Mouse (Mus musculus) MEL (cell line): ENCODE data around the gene Afm. TPM values are rescaled to one million over a fixed set of nuclear protein-coding genes. Genes with fewer than 3 reads are reported as not detected.

Experiments
- DNase-seq: peaks from one replicate; pipeline ENCODE4 v3.0.0; 2011; ENCODE audit warnings: low read depth, low spot score
- H3K27ac ChIP-seq: 2 replicates; pipeline ENCODE4 v1.5.1; 2012; ENCODE audit warnings: low read depth, mild to moderate bottlenecking, control low read depth, low read length, moderate library complexity; ENCODE audit not compliant: control insufficient read depth
- H3K27me3 ChIP-seq, 2 experiments: fragments of 150-350 bp in 1 of 2; sonication (generic) in 1 of 2; 2 replicates each; pipeline ENCODE4 v1.6.1; 2012; ENCODE audit warnings: low read length in 2 of 2, mild to moderate bottlenecking in 2 of 2, improper control_type of control experiment in 1 of 2, moderate library complexity in 1 of 2; ENCODE audit not compliant: insufficient read depth in 2 of 2, control insufficient read depth in 1 of 2
- H3K36me3 ChIP-seq, 2 experiments: 2 replicates each; pipeline ENCODE4 v1.6.1; 2012 to 2014; ENCODE audit warnings: low read length in 2 of 2, improper control_type of control experiment in 1 of 2, inconsistent platforms in 1 of 2, mild to moderate bottlenecking in 1 of 2; ENCODE audit not compliant: insufficient read depth in 2 of 2, control insufficient read depth in 1 of 2
- H3K4me1 ChIP-seq, 2 experiments: fragments of 150-350 bp in 1 of 2; sonication (generic) in 1 of 2; 2 replicates each; pipeline ENCODE4 v1.6.1; 2012; ENCODE audit warnings: low read length in 2 of 2, improper control_type of control experiment in 1 of 2, mild to moderate bottlenecking in 1 of 2; ENCODE audit not compliant: insufficient read depth in 2 of 2, control insufficient read depth in 1 of 2
- H3K4me3 ChIP-seq, 2 experiments: fragments of 150-350 bp in 1 of 2; sonication (generic) in 1 of 2; 2 replicates each; pipeline ENCODE4 v1.5.1; 2012; ENCODE audit warnings: low read depth in 2 of 2, low read length in 2 of 2, mild to moderate bottlenecking in 2 of 2, moderate library complexity in 2 of 2, control low read depth in 1 of 2, improper control_type of control experiment in 1 of 2; ENCODE audit not compliant: control insufficient read depth in 1 of 2, insufficient read depth in 1 of 2
- H3K79me2 ChIP-seq: 2 replicates; pipeline ENCODE4 v1.6.1; 2012; ENCODE audit warnings: mild to moderate bottlenecking, low read length, moderate library complexity; ENCODE audit not compliant: control insufficient read depth, poor library complexity, insufficient read depth
- H3K9ac ChIP-seq: 2 replicates; pipeline ENCODE4 v1.6.1; 2012; ENCODE audit warnings: low read depth, mild to moderate bottlenecking, control low read depth, low read length, moderate library complexity; ENCODE audit not compliant: control insufficient read depth, poor library complexity, severe bottlenecking
- H3K9me3 ChIP-seq: fragments of 150-350 bp; sonication (generic); replicated peaks from 2 replicates; pipeline ENCODE4 v1.6.1; 2012; ENCODE audit warnings: mild to moderate bottlenecking, low read length, improper control_type of control experiment, moderate library complexity; ENCODE audit not compliant: insufficient read depth
- GABPA ChIP-seq: IDR thresholded peaks from 2 replicates; pipeline ENCODE4 v1.6.1; 2012; ENCODE audit warnings: low read depth, mild to moderate bottlenecking, inconsistent platforms, low read length, improper control_type of control experiment, moderate library complexity
- HCFC1 ChIP-seq: IDR thresholded peaks from 2 replicates; pipeline ENCODE4 v1.6.1; 2012; ENCODE audit warnings: low read depth, mild to moderate bottlenecking, inconsistent platforms, low read length, improper control_type of control experiment, moderate library complexity
- KAT2A ChIP-seq: conservative IDR thresholded peaks from 2 replicates; pipeline ENCODE4 v1.6.1; 2012; ENCODE audit warnings: low read depth, low read length, improper control_type of control experiment, inconsistent platforms
- MAFK ChIP-seq: IDR thresholded peaks from 2 replicates; pipeline ENCODE4 v1.6.1; 2011; ENCODE audit warnings: low read depth, mild to moderate bottlenecking, low read length, improper control_type of control experiment, borderline replicate concordance
- MAX ChIP-seq: IDR thresholded peaks from 2 replicates; pipeline ENCODE4 v1.6.1; 2011; ENCODE audit warnings: low read length, improper control_type of control experiment
- MAZ ChIP-seq: IDR thresholded peaks from 2 replicates; pipeline ENCODE4 v1.6.1; 2012; ENCODE audit warnings: low read depth, mild to moderate bottlenecking, inconsistent platforms, low read length, improper control_type of control experiment
- RAD21 ChIP-seq: IDR thresholded peaks from 2 replicates; pipeline ENCODE4 v1.6.1; 2011; ENCODE audit warnings: mild to moderate bottlenecking, low read depth, low read length, improper control_type of control experiment
- SMC3 ChIP-seq: IDR thresholded peaks from 2 replicates; pipeline ENCODE4 v1.6.1; 2011; ENCODE audit warnings: low read depth, low read length, improper control_type of control experiment
- TBP ChIP-seq: IDR thresholded peaks from 2 replicates; pipeline ENCODE4 v1.8.0; 2011; ENCODE audit warnings: low read depth, low read length, improper control_type of control experiment
- UBTF ChIP-seq: IDR thresholded peaks from 2 replicates; pipeline ENCODE4 v1.6.1; 2012; ENCODE audit warnings: low read depth, mild to moderate bottlenecking, inconsistent platforms, low read length, improper control_type of control experiment, moderate library complexity, borderline replicate concordance; ENCODE audit not compliant: insufficient read depth
- USF1 ChIP-seq: IDR thresholded peaks from 2 replicates; pipeline ENCODE4 v1.6.1; 2014; ENCODE audit warnings: low read depth, mild to moderate bottlenecking, inconsistent platforms, low read length, improper control_type of control experiment, moderate library complexity
- polyA plus RNA-seq, 2 experiments: library from polyadenylated mRNA; stranded (reverse) in 1 of 2; unstranded in 1 of 2; fragments of >175 nt in 1 of 2; fragments of >200 nt in 1 of 2; gene quantifications; 2 replicates each; pipeline versions ENCODE4 v1.2.1 to v1.2.4; 2012; ENCODE audit warnings: low replicate concordance in 2 of 2, low read depth in 1 of 2; ENCODE audit not compliant: insufficient read length in 2 of 2, insufficient read depth in 1 of 2, missing spikeins in 1 of 2
- total RNA-seq: library from RNA; depleted of rRNA; stranded (reverse); fragments of 300-350 nt; gene quantifications from 2 replicates; pipeline ENCODE4 v1.2.3, GENCODE M21; 2012

Gene Afm
- total and polyA plus RNA-seq, 3 experiments = not detected

- Histone ChIP-seq H3K9me3 (no peaks in the 10 kb centered on the region), H3K4me3 (no peak overlapping the region)
- TF ChIP-seq HCFC1 = no peak
- TF ChIP-seq RAD21 = no peak
- TF ChIP-seq TBP = no peak
- no peak for TF ChIP-seq UBTF
- TF ChIP-seq MAX = no peak
- TF ChIP-seq GABPA = no peak
- no peak for TF ChIP-seq MAFK
- TF ChIP-seq, all 39 proteins: peak for 0
- H3K79me2 ChIP-seq = no peaks in the 10 kb centered on the region
- H3K27ac ChIP-seq = no peak overlapping the region
- no peaks in the 10 kb centered on the region for H3K36me3 ChIP-seq
- no peak for DNase-seq
- no peak overlapping the region for H3K9ac ChIP-seq
- H3K27me3 ChIP-seq = peaks cover 7% of the 10 kb centered on the region in 2 experiments
- H3K4me1 ChIP-seq = no peaks in the 10 kb centered on the region
Measured at GRCm38 (mm10) chr5:90501752-90502151, 17.0 kb upstream of the Afm start.

GRCm38 (mm10) chr5:90504742-90505141 lies 14.0 kb upstream of the Afm start:
- DNase-seq = peak; percentile 42
- Histone ChIP-seq H3K79me2 (no peaks in the 10 kb centered on the region), H3K4me1 (no peaks in the 10 kb centered on the region), H3K4me3 (no peak overlapping the region), H3K36me3 (no peaks in the 10 kb centered on the region)
- TF ChIP-seq GABPA (no peak), USF1 (0 out of 2 replicates have a peak, but pooled peaks have one; percentile 22), MAX (peak; percentile 37; the same call in 1 of the 2 replicates), MAFK (no peak), HCFC1 (no peak)
- TF ChIP-seq, all 39 proteins: peak for 2
- Histone ChIP-seq H3K9ac (no peak overlapping the region), H3K9me3 (no peaks in the 10 kb centered on the region), H3K27me3 (no peaks in the 10 kb centered on the region; a peak in 3 of 4 replicates), H3K27ac (no peak overlapping the region)

- no peaks in the 10 kb centered on the region for H3K4me1 ChIP-seq
- H3K9ac ChIP-seq = no peak overlapping the region
- no peak for DNase-seq
- H3K9me3 ChIP-seq = no peaks in the 10 kb centered on the region
- H3K27ac ChIP-seq = no peak overlapping the region
- H3K36me3 ChIP-seq = no peaks in the 10 kb centered on the region
- H3K4me3 ChIP-seq = no peak overlapping the region
- TF ChIP-seq MAZ (no peak), SMC3 (no peak), KAT2A (no peak), TBP (no peak)
- H3K27me3 ChIP-seq = no peaks in the 10 kb centered on the region; a peak in 2 of 4 replicates
- H3K79me2 ChIP-seq = no peaks in the 10 kb centered on the region
Measured at GRCm38 (mm10) chr5:90506507-90506906, 12.2 kb upstream of the Afm start.
